Mouse (Mus musculus): ENCODE measurements at regions not wholly inside any gene's neighbourhood (a gene's known extent, or its start where the extent isn't known, plus 50 kb on each side); places are given as distances from the start of the nearest gene placed in this dataset.
"Not testable (repeated sequence)": the region's sequence is repeated elsewhere in the genome, so short reads cannot be mapped to it uniquely, and the experiment has no call there.

DNA sequence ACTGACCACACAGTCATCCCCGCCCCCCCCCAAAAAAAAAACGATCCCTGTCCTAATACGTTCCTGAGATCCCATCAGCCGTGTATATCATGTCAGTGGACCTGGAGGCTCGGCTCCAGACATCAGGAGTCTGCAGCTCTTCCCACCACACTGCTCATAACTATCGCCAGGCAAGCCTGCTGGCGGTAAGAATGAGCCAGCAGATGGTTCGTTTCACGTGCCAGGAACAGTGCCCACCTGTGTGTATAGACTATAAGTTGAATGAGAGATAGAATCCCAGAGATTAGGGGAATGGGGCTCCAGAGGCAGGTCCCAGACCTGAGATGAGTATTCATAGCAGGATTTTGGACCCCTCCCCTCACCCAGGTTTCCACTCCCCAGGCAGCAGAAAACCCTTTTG, 144.2 kb upstream of the A430005L14Rik start:
- DNase-seq (ENCODE audit: low spot score in 2 of 2), result no peak

GRCm38 (mm10) chr4:153827914-153828313, 129.1 kb upstream of the A430005L14Rik start:
- no peak for DNase-seq (ENCODE audit: low spot score in 2 of 2)

GRCm38 (mm10) chr4:153829766-153830165, 127.3 kb upstream of the A430005L14Rik start:
- DNase-seq (ENCODE audit: low spot score in 2 of 2), result no peak

- no peak for DNase-seq (ENCODE audit: low spot score in 2 of 2)
Observed at GRCm38 (mm10) chr4:153830491-153830890, 126.5 kb upstream of the A430005L14Rik start.

DNA sequence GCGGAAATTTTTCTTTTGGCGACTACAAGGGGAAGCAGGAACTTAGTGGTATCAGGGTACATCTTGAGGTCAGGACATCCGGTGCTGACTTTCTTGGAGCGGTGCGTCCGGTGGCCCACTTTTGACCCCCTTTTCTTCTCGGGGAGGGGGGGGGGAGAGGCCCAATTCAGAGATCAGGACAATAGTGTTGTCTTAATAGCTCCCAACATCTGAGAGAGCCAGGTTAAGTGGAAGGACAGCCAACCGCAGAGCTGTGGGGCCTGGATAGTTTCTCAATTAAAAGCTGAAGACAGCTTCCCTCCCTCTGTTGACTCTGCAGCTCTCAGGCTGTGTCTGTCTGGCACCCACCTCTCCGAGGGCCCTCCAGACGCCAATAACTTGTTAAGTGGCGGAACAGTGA, 125.8 kb upstream of the A430005L14Rik start:
- not testable (repeated sequence) for DNase-seq (ENCODE audit: low spot score in 2 of 2)

DNA sequence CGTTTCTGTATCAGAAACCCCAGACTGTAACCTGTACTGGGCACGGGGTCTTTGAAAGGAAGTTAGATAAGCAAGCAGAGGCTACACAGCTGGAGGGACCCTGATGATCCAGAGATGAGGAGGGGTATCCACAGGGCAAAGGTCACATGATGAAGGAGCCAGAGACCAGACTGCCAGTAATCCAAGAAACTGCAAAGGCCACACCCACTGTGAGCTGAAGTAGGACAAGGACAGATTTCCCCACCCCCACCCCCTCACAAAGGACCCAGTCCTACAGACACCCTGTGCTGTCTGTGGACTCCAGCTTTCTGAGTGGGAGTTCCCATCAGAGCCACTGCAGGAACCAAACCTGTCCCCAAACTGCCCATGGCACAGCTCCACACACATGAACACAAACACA, 124.9 kb upstream of the A430005L14Rik start:
- DNase-seq (ENCODE audit: low spot score in 2 of 2), result no peak

DNA sequence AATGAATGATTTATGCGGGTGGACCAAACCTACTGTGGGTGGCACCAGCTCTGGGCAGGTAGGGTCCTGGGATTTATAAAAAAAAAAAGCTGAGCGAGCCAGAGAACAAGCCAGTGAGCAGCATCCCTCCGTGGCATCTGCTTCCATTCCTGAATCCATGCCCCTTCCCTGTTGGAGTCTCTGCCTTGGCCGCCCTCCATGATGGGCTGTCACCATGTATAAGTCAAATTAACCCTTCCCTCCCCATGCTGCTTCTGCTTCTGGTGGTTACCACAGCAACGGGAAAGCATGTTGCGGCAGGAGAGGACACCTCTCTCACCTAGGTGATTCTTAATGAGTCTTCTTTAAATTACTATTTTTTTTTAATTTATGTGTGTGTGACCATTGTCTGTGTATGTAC, 112.3 kb upstream of the A430005L14Rik start:
- DNase-seq (ENCODE audit: low spot score in 2 of 2), result no peak

- DNase-seq (ENCODE audit: low spot score in 2 of 2), result no peak
Observed at GRCm38 (mm10) chr4:153848274-153848673, 108.8 kb upstream of the A430005L14Rik start.

- no peak for DNase-seq (ENCODE audit: low spot score in 2 of 2)
Observed at GRCm38 (mm10) chr4:153850186-153850585, 106.9 kb upstream of the A430005L14Rik start.

DNA sequence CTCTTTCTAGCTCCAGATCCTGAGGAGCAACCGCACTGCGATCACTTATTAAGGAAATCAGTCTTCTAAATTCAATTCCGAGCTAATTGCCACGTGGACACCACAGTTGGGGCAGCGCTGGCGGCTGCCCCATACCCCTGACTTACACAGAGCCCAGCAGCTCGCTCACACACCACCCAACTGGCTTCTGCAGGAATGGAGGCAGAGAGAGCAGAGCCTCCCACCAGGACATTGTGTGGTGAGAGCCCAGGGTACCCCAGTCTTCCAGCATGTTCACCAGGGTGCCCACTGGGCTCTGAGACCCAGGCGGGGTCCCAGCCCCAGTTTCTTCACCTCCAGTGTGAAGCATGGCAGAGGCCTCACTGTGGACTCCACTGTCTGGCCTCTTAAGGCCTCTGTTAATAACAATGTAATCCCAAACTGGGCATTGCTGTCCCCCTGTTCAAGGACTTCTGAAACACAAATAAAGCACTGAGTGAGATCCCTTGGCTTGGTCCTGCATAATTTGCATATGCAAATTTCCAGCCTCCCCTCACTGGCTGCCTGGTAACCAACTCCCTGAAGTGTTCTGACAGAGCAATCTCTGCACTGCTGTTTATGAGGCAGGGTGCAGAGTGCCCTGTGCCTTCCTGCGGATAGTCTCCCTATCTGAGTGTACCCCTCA, 102.8 kb upstream of the A430005L14Rik start:
- no peak for DNase-seq (ENCODE audit: low spot score in 2 of 2)

- no peak for DNase-seq (ENCODE audit: low spot score in 2 of 2)
Observed at GRCm38 (mm10) chr4:153854748-153855092, 102.3 kb upstream of the A430005L14Rik start.

GRCm38 (mm10) chr4:153861420-153861819, 95.6 kb upstream of the A430005L14Rik start:
- no peak for DNase-seq (ENCODE audit: low spot score in 2 of 2)

GRCm38 (mm10) chr4:153862121-153862660, 94.8 kb upstream of the A430005L14Rik start:
- DNase-seq (ENCODE audit: low spot score in 2 of 2), result no peak

DNA sequence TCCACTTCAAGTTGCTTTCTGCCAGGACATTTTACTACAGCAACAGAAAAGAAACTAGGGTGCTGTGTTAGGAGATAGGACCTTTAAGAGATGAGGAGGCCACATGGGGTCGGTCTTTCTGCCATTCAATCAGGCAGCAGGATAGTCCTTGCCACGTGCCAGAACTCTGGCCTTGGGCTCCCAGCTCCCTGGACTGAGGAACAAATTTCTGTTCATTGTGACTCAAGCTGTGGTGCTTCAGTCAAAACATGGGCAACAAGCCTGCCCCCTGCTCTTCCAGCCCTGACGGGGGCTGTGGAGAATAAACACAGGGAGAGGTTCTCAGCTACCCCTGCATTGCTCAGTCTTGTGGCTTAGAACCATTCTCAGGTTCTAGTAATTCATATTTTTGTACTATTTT, 84.7 kb upstream of the A430005L14Rik start:
- no peak for DNase-seq (ENCODE audit: low spot score in 2 of 2)

GRCm38 (mm10) chr4:153875036-153875435, 82.0 kb upstream of the A430005L14Rik start:
- DNase-seq (ENCODE audit: low spot score in 2 of 2), result not testable (repeated sequence)

DNA sequence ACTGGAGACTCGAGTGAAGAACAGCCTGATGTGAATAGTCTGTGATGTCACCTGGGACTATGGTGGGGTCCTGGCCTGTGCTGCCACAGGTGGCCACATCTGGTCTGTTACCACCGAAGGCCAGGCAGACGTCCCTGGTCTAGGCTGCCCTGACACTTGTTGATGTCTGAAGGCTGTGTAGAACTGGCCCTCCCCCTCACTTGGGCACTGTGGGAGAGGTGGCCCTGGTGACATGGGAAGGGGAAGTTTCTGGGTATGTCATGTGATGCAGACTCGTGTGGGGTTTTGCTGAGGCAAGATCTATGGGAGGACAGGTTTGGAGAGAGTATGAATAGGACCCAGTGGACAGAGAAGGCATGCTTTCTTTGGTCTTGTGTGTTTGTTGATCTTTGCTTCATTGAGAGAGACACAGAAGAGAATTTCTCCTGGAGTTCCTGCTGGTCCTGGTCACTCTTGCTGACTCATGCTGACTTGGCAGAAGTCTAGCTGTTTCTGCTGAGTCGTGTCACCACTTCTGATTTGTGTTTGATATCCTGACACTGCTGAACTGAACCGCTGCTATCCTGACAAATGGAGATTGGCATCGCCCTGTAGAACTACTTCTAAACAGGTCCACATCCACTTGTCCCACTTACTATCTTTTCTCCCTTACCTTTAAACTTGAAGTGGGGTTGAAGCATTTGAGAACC, 79.9 kb upstream of the A430005L14Rik start:
- no peak for DNase-seq (ENCODE audit: low spot score in 2 of 2)

- no peak for DNase-seq (ENCODE audit: low spot score in 2 of 2)
Observed at GRCm38 (mm10) chr4:153883057-153883456, 74.0 kb upstream of the A430005L14Rik start.

DNA sequence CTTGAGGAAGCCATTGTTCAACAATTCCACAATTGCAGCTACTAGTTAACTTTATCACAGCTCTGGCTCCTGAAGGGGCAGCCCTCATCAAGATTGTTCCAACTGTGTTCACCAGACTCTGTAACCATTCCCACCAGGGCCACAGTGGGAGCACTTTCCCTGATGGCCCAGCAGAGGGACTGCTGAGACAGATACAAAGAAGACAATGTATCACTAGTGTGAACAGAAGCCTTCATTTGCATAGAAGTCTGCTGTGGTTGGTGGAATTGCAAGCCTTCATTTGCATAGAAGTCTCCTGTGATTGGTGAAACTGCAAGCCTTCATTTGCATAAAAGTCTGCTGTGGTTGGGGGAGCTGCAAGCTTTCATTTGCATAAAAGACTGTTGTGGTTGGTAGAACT, 73.0 kb upstream of the A430005L14Rik start:
- DNase-seq (ENCODE audit: low spot score in 2 of 2), result no peak

- no peak for DNase-seq (ENCODE audit: low spot score in 2 of 2)
Observed at GRCm38 (mm10) chr4:153885836-153886235, 71.2 kb upstream of the A430005L14Rik start.

DNA sequence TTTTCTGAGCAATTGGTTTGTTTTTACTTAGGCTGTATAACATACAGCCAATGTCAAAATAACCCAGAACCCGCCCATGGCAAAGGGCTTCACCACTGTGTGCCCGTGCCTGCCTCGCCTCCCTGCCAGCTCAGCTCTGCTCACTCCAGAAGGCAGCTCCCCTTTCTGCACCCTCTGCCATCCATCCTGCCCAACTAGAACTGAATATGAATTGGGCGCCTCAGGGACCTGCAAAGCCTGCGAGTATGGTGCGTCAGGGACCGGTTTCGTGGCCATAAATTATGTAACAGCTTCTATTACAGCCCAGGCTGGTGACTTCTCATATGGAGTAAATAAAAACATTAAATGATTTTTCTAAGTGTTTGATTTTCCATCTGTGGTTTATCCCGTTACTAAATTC, 66.9 kb upstream of the A430005L14Rik start:
- no peak for DNase-seq (ENCODE audit: low spot score in 2 of 2)

DNA sequence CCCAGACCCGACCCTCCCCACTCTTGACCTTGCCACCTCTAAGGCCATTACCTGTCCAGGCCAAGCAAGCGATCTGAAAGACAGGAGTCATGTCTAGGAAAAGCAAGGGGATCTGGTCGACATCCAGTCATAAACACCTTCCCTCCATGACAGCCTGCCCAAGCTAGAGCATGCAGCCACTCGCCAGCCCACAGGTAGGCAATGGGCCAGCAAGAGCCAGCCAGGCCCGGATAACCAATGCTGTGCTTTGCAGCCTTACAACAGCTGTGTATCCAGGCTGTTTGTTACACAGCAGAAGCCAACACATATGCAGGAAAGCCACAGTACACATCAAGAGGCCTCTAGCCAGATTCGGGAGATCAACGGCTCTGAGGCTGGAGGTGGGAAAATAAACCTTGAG, 57.3 kb upstream of the A430005L14Rik start:
- DNase-seq (ENCODE audit: low spot score in 2 of 2), result no peak

DNA sequence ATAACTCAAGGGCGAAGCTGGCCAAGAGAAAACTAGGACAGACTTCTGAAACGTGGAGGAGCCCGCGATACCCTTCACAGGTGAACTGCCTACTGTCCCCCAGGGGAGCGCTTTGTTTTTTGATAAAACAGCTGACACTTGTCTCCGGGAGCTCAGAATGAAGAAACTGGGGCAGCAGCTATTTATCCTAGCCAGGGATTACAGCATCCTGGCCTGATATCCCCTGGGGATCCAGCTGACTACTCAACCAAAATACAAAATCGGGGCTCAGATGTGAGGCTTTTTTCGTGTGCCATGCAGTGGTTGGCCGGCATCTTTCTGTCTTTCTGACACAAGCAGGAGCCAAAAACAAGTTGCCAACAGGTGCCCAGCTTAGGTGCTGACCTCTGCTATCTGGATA, 52.0 kb upstream of the A430005L14Rik start:
- no peak for DNase-seq (ENCODE audit: low spot score in 2 of 2)

DNA sequence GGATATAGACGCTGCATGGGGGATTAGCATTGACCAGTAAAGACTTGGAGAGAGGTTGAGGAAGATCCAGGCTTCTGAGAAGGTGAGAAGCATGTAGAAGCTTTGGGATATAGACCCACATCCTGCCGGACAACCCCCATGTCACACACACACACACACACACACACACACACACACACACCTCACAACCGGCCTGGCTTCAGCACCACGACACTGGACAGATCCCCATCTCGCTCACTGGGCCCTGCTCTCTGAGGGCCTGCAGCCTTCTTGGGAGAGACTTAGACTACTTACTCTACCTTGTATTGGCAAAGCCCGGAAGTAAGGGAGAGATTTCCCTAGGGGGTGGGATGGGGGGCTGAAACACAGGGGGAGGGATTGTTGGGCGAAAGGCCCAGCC, 51.5 kb upstream of the A430005L14Rik start:
- no peak for DNase-seq (ENCODE audit: low spot score in 2 of 2)
